Mouse (Mus musculus): ENCODE measurements at regions not wholly inside any gene's neighbourhood (a gene's known extent, or its start where the extent isn't known, plus 50 kb on each side); places are given as distances from the start of the nearest gene placed in this dataset.

DNA sequence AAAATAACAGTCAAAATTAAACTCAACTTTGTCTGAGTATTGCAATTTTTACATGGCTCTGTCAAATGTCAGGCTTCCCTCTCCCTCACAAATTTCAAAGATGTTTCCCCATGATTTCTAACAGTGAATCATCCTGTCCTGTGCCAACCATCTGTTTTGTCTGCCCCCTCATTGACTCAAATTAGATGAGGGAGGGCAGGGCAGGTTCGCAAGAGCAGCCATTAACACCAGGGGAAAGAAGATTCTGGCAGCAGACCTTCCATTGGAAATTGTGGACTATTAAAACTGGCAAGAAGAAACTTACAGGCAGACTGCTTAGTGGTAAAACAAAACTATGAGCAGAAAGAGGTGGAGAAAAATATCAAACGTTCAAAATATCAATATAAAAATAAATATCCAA, 1277.0 kb upstream of the Zeb2 start:
- TF ChIP-seq CTCF (IDR thresholded peaks at IDR 0.05 in 2 of 3, conservative IDR thresholded peaks at IDR 0.05 in 1 of 3; ENCODE audit: control insufficient read depth in 1 of 3, insufficient read depth in 1 of 3, low read depth in 2 of 3, low read length in 3 of 3, poor library complexity in 1 of 3, severe bottlenecking in 1 of 3) = no peak
- TF ChIP-seq POLR2A (IDR thresholded peaks at IDR 0.05; ENCODE audit: control insufficient read depth in 1 of 2, insufficient read depth in 1 of 2, low read depth in 1 of 2, low read length in 2 of 2, poor library complexity in 1 of 2) = no peak
- no peak for TF ChIP-seq ETS1 (IDR thresholded peaks at IDR 0.05; ENCODE audit: low read depth, low read length)
- TF ChIP-seq TCF12 (IDR thresholded peaks at IDR 0.05; ENCODE audit: low read depth, low read length) = no peak
